Mouse (Mus musculus): ENCODE results near the gene Fam98b.

Fam98b gene

DNA sequence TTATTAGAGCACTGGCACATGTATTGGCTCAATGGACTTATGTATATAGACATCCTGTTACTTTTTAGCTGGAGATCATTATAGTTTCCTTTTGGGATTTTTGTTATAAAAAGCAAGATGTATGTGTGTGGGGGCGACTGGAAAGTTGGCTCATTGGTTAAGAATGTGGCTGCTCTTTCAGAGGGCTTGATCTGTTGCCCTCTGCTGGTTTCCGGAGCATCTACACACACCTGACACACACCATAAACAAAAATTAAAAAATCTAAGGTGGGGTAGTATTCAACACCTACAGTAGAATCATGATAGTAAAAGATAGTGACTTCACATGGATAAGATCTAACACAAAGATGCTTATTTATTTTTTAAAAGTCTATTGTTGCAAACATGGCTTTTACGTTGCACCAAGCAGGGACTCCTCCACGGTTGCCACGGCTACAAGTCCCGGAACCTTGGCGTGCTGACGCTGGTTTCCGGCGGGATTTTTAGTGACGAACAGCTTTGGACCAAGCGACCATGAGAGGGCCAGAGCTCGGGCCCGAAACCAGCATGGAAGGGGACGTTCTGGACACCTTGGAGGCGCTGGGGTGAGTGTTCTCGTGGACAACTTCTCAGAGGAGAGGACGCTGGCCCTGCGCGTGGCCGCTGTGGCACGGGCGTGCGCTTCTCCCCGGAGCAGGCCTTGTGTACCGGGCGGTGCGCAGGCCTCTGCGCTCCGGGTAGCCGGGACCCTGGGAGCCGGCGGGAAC lies at the start of gene Fam98b:
TSS of gene Fam98b (plus strand) at position 485 of the 746 bp plus-strand sequence.
- DNase-seq (ENCODE audit: extremely low read depth, low read depth, low spot score) = peak; percentile 30

DNA sequence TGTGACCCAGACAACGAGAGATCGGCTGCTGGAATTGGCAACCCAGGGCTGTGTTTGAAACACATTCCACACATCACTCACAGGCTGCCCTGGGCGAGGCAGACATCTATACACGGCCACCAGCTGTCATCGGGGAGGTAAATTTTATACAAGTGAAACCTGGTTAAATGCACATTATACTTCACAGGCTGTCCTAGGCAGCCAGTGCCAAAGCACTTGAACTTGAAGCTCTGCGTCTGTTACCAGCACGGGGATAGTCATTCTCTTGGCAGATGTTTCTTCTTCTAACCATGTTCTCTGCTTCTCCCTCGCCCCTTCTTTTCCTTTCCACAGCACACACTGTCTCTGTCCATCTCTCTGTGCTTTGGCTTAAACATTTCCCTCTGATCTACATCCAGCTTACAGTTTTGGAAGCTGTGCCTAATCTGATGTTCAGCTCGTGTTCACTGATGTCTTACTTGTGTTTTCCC lies 48.6 kb upstream of the Fam98b start:
- no peak for DNase-seq (ENCODE audit: extremely low read depth, low read depth, low spot score)

DNA sequence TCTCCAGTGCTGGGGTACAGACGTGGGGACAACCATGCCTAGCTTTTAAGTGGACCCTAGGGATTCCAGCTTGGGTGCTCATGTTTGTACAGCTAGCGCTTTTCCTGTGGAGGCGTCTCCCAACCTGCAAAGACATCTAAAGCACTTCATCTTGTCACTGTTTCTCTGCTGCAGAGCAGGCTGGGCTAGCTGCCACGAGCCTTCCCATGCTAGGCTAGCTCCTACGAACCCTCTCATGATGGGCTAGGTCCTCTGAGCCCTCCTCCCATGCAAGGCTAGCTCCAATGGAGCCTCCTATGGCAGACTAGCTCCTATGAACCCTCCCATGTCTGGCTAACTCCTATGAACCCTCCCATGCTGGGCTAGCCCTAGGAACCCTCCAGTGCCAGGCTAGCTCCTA lies 46.2 kb upstream of the Fam98b start:
- no peak for DNase-seq (ENCODE audit: extremely low read depth, low read depth, low spot score)

DNA sequence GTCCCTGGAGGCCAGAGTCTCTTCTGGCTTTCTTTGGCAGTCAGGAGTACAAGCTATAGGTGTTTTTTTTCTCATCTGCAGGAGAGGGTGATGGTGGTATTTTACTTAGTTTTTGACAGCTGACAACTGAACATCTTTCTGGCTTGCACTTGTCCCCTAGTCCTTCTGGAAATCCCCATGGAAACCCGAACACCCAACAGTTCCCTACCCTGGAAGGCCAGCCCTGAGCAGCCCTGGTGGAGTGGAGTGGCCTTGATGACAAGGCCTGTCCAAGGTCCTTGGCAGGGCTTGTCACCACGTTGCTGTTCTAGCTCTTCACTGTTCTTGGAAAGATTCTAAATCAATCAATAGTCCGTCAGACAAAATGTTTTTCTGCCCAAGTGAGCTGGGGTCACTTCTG lies 45.0 kb upstream of the Fam98b start:
- no peak for DNase-seq (ENCODE audit: extremely low read depth, low read depth, low spot score)

DNA sequence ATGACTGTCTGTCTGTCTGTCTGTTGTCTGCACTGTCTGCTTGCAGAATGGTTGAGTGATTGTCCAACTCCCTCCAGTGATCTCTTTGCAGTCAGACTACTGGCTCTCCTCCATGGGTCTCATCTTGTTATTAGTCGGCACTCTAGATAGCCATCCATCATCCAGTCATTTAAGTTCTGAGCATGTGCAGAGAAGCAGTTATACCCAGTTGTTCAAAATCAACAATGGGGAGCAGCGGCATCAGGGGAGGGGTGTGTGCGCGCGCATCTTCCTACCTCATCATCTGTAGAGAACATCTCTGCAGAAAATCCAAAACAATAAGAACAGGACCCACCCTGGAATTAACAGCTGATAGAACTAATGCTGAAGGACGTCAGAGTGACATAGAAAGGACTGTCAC lies 44.5 kb upstream of the Fam98b start:
- no peak for DNase-seq (ENCODE audit: extremely low read depth, low read depth, low spot score)

DNA sequence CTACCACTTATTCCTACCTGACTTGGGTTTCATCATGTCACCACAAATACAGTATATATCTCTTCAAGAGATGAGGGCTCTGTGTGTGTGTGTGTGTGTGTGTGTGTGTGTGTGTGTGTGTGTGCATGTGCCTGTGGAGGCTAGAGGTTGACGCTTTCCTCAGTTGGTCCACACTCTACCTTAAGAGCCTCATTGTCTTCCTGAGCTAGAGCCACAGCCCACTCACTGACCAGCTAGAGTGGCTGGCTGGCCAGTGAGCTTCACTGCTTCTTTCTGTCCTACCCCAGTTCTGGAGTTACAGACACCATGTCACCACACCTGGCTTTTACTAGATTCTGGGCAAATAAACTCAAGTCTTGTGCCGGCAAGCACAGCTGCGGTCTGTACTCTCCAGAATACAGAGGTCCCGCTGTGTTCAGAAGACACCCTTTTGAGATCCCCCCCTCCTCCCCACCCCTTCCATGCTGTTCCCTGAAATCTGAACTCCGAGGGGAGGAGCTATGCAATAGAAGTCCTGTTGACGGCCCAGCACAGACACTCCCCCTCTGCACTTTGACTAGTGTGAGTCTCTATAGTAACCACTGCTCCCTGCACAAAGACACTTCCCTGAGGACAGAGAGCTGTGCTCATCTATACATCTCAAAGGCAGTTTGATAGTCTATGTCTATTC lies 39.0 kb upstream of the Fam98b start:
- DNase-seq (ENCODE audit: extremely low read depth, low read depth, low spot score) = no peak

DNA sequence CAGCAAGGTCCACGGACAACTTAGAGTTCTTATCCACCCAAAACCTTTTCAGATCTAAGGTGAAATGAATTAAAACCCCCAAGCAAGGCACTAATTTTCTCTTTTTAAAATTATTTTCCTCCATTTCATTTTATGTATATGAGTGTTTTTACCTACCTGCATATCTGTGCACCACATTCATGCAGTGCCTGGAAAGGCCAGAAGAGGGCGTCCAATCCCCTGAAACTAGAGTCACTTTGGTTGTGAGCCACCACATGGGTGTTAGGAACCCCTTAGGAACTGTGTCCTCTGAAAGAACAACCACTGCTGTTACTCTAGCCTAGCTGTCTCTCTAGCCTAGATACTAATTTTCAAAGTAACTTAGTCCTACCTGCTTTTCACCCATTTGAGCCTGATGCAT lies 33.4 kb upstream of the Fam98b start:
- DNase-seq (ENCODE audit: extremely low read depth, low read depth, low spot score) = no peak

DNA sequence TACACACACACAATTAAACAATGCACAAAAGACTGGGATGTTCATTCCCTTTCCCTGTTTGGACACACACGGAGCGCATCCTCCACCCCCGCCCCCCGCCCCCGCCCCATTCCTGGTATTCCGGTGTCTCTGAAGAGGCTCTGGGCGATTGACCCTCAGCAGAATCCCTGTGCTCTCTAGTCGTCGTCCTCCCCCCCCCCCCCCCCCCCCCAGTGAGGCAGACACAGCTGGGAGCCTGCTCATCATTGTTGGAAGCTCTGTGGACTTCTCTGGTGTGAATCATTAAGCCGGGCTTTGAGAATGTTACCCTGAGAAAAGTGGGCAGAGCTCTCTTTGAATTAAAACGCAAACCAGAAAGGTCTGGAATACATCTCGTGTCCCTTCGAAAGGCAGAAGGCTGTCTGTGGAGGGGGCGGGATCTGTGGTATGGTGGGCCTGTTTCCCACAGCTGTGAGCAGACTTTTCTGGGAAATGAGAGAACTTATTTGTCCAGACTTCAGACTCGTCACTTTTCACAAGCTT lies 31.8 kb upstream of the Fam98b start:
- no peak for DNase-seq (ENCODE audit: extremely low read depth, low read depth, low spot score)

DNA sequence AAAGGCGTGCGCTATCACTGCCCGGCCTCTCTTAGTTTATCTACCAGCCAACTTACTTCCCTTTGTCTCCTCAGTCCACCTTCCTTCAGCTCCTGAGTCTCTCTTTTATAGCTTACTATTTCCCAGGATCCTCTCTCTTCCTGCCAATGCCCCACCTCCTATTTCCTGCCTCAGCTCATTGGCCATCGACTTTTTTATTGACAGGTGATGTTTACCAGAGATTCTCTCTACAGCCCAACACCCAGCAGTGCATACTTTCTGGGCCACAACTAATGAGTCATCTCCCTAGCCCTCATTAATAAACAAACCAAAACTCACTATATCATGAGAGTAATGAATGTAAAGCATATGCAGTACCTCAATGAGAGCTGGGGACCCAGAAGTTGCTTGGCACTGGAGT lies 30.0 kb upstream of the Fam98b start:
- no peak for DNase-seq (ENCODE audit: extremely low read depth, low read depth, low spot score)

DNA sequence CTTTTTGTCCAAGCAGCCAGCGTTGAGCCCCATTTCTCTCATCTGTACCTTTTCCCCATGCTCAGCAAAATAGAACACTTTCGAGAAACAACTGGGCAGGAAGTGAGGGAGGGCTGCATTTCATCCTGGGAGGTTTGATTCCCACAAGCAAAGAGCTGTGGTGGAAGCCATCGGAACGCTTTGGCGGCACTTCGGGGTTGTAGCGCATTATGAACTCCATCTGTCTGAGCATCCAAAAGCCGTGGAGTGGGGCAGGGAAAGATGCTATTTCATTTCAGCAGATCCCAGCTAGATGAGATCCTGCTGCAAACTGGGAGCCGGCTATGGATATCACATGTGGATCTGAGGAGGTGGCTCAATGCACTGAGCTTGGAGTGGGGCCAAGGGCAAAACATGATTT lies 26.9 kb upstream of the Fam98b start:
- DNase-seq (ENCODE audit: extremely low read depth, low read depth, low spot score) = no peak

DNA sequence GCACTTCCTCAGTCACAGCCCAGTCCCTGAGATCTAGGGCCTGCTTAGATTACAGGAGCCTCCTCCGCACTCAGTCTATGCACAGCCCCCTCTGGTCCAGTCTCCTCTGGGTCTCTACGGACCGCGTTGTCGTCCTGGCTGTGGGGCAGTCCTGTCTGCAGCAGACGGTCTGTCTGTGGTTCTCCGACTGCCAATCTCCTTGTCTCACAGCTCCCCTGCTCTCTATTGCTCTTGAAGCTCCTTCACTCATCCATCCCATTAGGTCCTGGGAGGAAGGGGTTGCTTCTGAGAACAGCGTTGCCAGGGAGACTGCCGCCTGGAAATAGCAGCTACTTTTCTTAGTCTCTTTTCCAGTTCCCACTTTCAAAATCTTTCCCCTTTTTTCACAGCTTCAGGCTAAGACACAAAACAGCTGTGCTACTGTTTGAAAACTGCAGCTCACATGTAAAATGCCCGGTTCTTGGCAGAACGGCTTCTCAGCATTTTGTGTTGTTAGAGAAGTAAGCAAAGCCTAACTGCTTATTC lies 20.9 kb upstream of the Fam98b start:
- DNase-seq (ENCODE audit: extremely low read depth, low read depth, low spot score) = no peak

DNA sequence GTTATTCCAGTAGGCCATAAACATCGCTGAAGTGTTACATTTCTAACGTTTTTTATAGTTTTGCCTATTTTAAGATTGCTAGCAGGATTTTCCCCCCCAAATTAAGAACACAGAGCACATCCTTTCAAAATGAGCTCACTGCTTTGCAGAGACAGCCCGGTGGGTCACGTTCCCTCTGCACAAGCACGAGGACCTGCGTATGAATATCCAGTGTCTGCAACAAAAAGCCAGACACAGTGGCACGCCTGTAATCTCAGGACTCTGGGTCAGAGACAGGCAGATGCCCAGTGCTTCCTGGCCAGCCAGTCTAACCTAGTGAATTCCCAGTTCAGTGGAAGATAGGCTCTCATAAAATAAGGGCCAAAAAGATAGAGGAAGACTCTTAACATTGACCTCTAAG lies 19.3 kb upstream of the Fam98b start:
- DNase-seq (ENCODE audit: extremely low read depth, low read depth, low spot score) = no peak

DNA sequence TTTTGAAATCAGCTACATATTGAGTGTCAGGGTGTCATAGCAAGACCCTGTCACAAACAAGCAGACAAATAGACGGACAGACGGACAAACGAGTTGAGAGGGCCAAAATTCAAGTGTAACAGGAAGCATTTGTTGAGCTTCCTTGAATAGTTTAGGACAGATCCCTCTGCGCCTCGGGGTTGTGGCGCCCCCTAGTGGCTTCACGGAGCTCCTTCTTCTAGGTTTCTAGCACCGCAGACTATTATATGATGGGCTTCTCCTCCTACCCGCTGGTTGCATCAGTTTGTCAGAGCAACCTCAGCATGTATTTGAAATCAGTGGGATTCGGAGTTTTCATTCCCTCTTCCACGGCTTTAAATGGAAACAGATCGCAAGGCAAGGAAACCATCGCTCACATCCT lies 18.3 kb upstream of the Fam98b start:
- no peak for DNase-seq (ENCODE audit: extremely low read depth, low read depth, low spot score)

DNA sequence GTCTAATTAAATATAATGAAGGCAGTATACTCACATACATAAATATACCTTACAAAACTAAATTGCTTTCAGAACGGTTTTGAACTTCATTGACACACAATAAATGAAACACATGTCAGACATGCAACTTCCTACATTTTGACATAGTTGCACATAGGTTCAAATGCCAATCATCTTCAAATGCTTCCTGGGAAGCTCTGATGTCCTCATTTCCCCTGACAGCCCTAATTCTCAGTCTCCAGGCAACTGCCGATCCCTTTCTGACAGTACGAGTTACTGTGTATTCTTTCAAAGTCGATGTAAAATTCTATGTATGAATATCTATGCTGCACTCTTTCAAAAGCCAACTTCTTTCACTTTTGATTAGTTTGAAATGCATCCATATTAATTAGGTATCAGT lies 7.6 kb upstream of the Fam98b start:
- DNase-seq (ENCODE audit: extremely low read depth, low read depth, low spot score) = no peak

DNA sequence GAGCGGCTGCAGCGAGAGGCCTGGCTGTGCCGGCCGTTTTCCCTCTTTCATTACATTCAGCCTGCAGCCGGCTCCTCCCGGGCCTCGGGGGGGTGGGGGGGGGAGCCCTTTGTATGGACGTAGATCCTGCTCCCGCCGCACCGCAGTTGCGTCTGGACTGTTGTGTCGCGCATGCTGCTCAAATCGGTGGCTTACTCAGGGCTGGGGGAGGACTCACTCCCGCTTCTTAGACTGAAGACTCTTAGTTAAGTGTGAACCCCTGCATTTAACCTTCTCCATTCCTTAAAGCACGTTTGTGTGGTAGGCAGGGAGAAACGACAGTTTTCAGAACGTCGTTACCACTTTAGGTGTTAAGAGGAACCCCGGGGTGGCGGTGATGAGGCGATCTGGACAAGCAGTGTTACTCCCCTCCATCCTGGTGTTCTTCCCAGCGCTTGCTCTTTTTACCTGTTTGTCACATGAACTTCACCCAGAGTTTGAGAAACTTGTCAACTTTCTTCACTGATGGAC lies 517 bp downstream of the Fam98b start:
- no peak for DNase-seq (ENCODE audit: extremely low read depth, low read depth, low spot score)

DNA sequence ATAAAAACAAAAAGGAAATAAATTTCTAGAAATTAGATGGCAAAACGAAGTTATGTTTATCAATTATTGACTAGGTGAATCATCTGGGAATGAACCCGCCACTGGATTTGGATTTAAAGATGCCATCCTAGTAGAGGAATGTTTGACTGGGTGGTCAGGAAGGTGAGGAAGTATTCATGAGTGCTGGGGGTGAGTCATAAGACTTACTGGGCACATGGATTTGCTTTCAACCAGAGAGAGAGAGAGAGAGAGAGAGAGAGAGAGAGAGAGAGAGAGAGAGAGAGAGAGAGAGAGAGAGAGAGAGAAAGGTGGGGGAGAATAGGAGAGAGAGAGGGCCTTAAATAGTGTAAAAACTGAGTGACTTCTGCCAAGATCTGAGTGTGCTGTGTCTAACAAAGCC lies 5.9 kb downstream of the Fam98b start:
- no peak for DNase-seq (ENCODE audit: extremely low read depth, low read depth, low spot score)

DNA sequence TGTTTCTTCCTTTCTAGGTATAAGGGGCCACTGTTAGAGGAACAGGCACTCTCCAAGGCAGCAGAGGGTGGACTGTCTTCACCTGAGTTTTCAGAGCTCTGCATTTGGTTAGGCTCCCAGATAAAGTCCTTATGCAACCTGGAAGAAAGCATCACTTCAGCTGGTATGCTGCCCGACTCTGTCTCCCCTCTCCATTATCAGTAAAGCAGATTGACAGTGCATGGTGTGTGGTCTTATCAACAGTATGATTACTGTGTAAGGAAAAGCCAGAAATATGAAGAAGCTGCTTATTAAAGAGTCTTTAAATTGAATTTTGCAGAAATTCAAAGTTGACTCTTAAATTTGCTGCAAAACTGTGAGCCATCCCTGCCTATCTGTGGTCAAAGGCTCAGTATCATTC lies 8.1 kb downstream of the Fam98b start:
- no peak for DNase-seq (ENCODE audit: extremely low read depth, low read depth, low spot score)

DNA sequence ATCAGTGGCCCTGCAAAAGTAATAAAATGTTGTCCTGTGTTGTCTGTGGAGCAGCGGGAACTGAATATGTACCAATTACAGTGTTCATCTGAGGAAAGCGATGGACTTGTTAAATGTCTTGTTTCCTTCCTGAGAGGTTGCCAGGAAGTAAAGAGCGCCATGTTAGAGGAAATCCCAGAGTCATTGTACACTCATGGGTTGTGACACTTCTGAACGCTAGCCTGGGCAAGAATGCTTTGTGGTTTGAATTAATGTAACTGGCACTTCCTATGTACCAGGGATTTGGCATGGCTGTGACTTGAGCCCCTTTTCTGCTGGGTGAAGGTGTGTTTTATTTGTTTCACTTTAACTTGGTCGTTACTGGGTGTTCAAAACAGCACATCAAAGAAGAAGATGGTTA lies 12.6 kb downstream of the Fam98b start:
- no peak for DNase-seq (ENCODE audit: extremely low read depth, low read depth, low spot score)

DNA sequence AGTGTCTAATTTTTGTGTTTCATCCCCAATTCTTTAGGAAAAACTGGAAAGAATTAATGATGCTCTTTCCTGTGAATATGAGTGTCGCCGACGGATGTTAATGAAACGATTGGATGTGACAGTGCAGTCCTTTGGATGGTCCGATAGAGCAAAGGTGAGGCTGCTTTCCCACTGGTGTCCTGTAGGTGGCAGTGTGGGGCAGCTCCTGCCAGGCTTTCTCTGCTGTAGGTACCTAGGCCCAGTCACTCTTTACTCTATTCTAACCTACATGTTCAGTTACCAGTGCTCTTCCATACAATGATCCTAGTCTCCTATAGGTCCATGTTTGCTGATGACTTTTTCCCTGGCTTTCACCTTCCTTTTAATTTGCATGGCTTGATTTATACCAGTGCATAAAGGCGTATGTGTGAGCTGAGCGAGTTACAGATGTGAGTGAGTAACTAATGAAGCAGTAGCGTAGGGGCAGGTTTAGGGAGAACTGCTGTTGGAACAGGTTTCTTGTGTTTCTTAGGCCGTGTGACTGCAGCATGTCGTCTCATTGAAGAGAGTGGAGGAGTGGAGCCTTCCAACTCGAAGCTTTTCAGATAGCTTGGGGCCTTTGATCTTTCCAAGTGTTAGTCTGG lies 14.4 kb downstream of the Fam98b start:
- no peak for DNase-seq (ENCODE audit: extremely low read depth, low read depth, low spot score)

DNA sequence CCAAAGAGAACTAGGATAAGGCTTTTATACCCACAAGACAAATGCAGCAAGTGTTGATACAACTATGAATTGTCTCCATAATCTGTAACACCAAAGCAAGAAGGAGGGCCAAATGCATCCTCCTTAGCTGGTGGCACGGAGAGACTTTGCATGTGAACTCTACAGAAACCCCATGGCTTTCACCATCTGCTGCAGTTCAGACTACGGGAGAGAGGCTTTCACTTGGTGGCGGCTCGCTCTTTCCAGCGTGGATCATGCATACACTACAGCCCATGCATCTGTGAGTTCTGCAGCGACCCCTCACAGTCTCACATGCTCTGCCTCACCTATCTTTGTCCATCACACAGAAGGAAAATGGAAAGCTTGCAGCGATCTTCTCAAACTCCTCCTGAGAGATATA lies 38.8 kb downstream of the Fam98b start:
- no peak for DNase-seq (ENCODE audit: extremely low read depth, low read depth, low spot score)

DNA sequence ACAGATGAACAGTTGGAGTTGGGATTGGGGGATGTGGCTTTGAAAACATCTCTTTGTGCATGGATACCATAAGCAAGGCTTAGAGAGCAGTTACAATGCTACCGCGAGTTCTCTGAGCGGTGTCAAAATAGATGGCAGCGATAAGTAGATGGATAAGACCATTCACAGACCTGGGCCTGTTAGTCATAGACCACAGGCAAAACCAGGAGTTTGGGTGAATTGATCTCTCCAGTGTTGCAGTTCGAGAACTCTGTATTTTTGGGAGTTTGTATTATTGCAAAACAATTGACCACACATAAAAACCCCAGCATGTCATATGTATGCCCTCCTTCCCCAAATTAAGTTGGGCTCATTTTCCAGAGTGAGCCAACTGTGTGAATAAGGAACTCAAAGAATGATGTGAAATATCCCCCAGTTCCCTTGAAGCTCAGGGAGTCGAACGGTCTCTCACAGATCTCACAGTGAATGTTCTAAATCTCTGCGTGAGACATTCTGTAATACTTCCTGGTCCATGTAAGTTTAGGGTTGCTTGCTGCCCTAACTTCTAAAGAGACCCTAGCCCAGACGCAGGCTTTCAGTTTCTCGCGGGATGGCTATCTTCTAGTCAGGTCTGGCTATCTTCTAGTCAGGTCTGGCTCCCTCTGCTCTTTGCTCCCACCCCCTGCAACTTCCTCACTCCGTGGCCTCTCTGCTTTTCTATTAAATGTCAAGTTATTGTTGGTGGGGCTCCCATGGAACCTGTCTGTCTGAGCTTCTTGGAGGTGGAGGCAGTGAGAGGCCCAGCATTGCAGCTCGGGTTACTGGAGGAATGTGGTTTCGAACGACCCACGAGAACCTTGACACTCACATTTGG lies 50.3 kb downstream of the Fam98b start:
- no peak for DNase-seq (ENCODE audit: extremely low read depth, low read depth, low spot score)

Measured in fat pad, adult 2 months (tissue).